Mouse (Mus musculus): ENCODE measurements around the gene Itpr1. TPM values are rescaled to one million over a fixed set of nuclear protein-coding genes. Genes with fewer than 3 reads are reported as not detected.

Itpr1 gene
- polyA plus RNA-seq, 1 experiment from 2014 or later, result 16.7 TPM

GRCm38 (mm10) chr6:108252565-108253360, 39.9 kb downstream of the Itpr1 start:
- H3K9me3 ChIP-seq (replicated peaks; ENCODE audit: control insufficient read depth, low read length), result no peaks in the 10 kb centered on the region
- H3K9ac ChIP-seq (ENCODE audit: low read depth, low read length), result no peak overlapping the region
- no peak overlapping the region for H3K4me2 ChIP-seq
- 59% methylated on average over 13 of the region's 13 CpGs for WGBS (ENCODE audit: insufficient replicate concordance)
- H3K4me1 ChIP-seq (ENCODE audit: control insufficient read depth, insufficient read depth, low read length), result peaks cover 30% of the 10 kb centered on the region
- no peak overlapping the region for H3K27ac ChIP-seq (ENCODE audit: low read depth, low read length)
- ATAC-seq (replicated peaks; ENCODE audit: insufficient number of reproducible peaks, low FRiP score, low TSS enrichment), result no peak
- no peaks in the 10 kb centered on the region for H3K36me3 ChIP-seq (ENCODE audit: control insufficient read depth, insufficient read depth, low read length)
- H3K4me3 ChIP-seq (ENCODE audit: low read depth, low read length), result no peak overlapping the region
- no peaks in the 10 kb centered on the region for H3K27me3 ChIP-seq (ENCODE audit: control insufficient read depth, insufficient read depth, low read length)

GRCm38 (mm10) chr6:108254132-108255064, 41.5 kb downstream of the Itpr1 start:
- WGBS (ENCODE audit: insufficient replicate concordance), result 76% methylated on average over 9 of the region's 9 CpGs
- H3K4me1 ChIP-seq (ENCODE audit: control insufficient read depth, insufficient read depth, low read length), result peaks cover 18% of the 10 kb centered on the region
- no peaks in the 10 kb centered on the region for H3K27me3 ChIP-seq (ENCODE audit: control insufficient read depth, insufficient read depth, low read length)

GRCm38 (mm10) chr6:108255880-108256279, 43.0 kb downstream of the Itpr1 start:
- H3K27ac ChIP-seq (ENCODE audit: low read depth, low read length), result no peak overlapping the region
- H3K9ac ChIP-seq (ENCODE audit: low read depth, low read length), result no peak overlapping the region
- no peak overlapping the region for H3K4me3 ChIP-seq (ENCODE audit: low read depth, low read length)
- peaks cover 25% of the 10 kb centered on the region for H3K4me1 ChIP-seq (ENCODE audit: control insufficient read depth, insufficient read depth, low read length)
- no peak for ATAC-seq (replicated peaks; ENCODE audit: insufficient number of reproducible peaks, low FRiP score, low TSS enrichment)
- no peak overlapping the region for H3K4me2 ChIP-seq
- 64% methylated on average over 4 of the region's 4 CpGs for WGBS (ENCODE audit: insufficient replicate concordance)
- no peaks in the 10 kb centered on the region for H3K9me3 ChIP-seq (replicated peaks; ENCODE audit: control insufficient read depth, low read length)
- no peaks in the 10 kb centered on the region for H3K36me3 ChIP-seq (ENCODE audit: control insufficient read depth, insufficient read depth, low read length)
- H3K27me3 ChIP-seq (ENCODE audit: control insufficient read depth, insufficient read depth, low read length), result no peaks in the 10 kb centered on the region

More at GRCm38 (mm10) chr6:108254132-108255064, 41.5 kb downstream of the Itpr1 start:
- H3K9ac ChIP-seq (ENCODE audit: low read depth, low read length), result no peak overlapping the region
- H3K9me3 ChIP-seq (replicated peaks; ENCODE audit: control insufficient read depth, low read length), result no peaks in the 10 kb centered on the region
- no peak for ATAC-seq (replicated peaks; ENCODE audit: insufficient number of reproducible peaks, low FRiP score, low TSS enrichment)
- no peaks in the 10 kb centered on the region for H3K36me3 ChIP-seq (ENCODE audit: control insufficient read depth, insufficient read depth, low read length)
- H3K4me2 ChIP-seq, result no peak overlapping the region
- H3K27ac ChIP-seq (ENCODE audit: low read depth, low read length), result no peak overlapping the region
- H3K4me3 ChIP-seq (ENCODE audit: low read depth, low read length), result no peak overlapping the region

- no peaks in the 10 kb centered on the region for H3K27me3 ChIP-seq (ENCODE audit: control insufficient read depth, insufficient read depth, low read length)
- WGBS (ENCODE audit: insufficient replicate concordance), result 84% methylated on average over 3 of the region's 3 CpGs
- no peak for ATAC-seq (replicated peaks; ENCODE audit: insufficient number of reproducible peaks, low FRiP score, low TSS enrichment)
- no peak overlapping the region for H3K4me3 ChIP-seq (ENCODE audit: low read depth, low read length)
- peaks cover 26% of the 10 kb centered on the region for H3K4me1 ChIP-seq (ENCODE audit: control insufficient read depth, insufficient read depth, low read length)
- no peaks in the 10 kb centered on the region for H3K36me3 ChIP-seq (ENCODE audit: control insufficient read depth, insufficient read depth, low read length)
- no peaks in the 10 kb centered on the region for H3K9me3 ChIP-seq (replicated peaks; ENCODE audit: control insufficient read depth, low read length)
- no peak overlapping the region for H3K27ac ChIP-seq (ENCODE audit: low read depth, low read length)
- no peak overlapping the region for H3K4me2 ChIP-seq
- H3K9ac ChIP-seq (ENCODE audit: low read depth, low read length), result no peak overlapping the region
Observed at GRCm38 (mm10) chr6:108257225-108257624, 44.3 kb downstream of the Itpr1 start.

- Histone ChIP-seq H3K4me1 (ENCODE audit: control insufficient read depth, insufficient read depth, low read length) (peaks cover 25% of the 10 kb centered on the region), H3K9ac (ENCODE audit: low read depth, low read length) (no peak overlapping the region)
- WGBS (ENCODE audit: insufficient replicate concordance), result 35% methylated on average over 2 of the region's 2 CpGs
Observed at GRCm38 (mm10) chr6:108258631-108259030, 45.7 kb downstream of the Itpr1 start.

GRCm38 (mm10) chr6:108259671-108260070, 46.8 kb downstream of the Itpr1 start:
- Histone ChIP-seq H3K27me3 (ENCODE audit: control insufficient read depth, insufficient read depth, low read length) (no peaks in the 10 kb centered on the region), H3K9ac (ENCODE audit: low read depth, low read length) (no peak overlapping the region), H3K4me3 (ENCODE audit: low read depth, low read length) (no peak overlapping the region), H3K4me2 (no peak overlapping the region; the same call in 1 of the 2 replicates), H3K36me3 (ENCODE audit: control insufficient read depth, insufficient read depth, low read length) (no peaks in the 10 kb centered on the region), H3K4me1 (ENCODE audit: control insufficient read depth, insufficient read depth, low read length) (peaks cover 25% of the 10 kb centered on the region), H3K27ac (ENCODE audit: low read depth, low read length) (no peak overlapping the region), H3K9me3 (replicated peaks; ENCODE audit: control insufficient read depth, low read length) (no peaks in the 10 kb centered on the region)
- no peak for ATAC-seq (replicated peaks; ENCODE audit: insufficient number of reproducible peaks, low FRiP score, low TSS enrichment)
- WGBS (ENCODE audit: insufficient replicate concordance), result 14% methylated on average over 2 of the region's 2 CpGs

More at GRCm38 (mm10) chr6:108258631-108259030, 45.7 kb downstream of the Itpr1 start:
- Histone ChIP-seq H3K27ac (ENCODE audit: low read depth, low read length) (no peak overlapping the region), H3K9me3 (replicated peaks; ENCODE audit: control insufficient read depth, low read length) (no peaks in the 10 kb centered on the region), H3K4me2 (no peak overlapping the region), H3K27me3 (ENCODE audit: control insufficient read depth, insufficient read depth, low read length) (no peaks in the 10 kb centered on the region), H3K4me3 (ENCODE audit: low read depth, low read length) (no peak overlapping the region), H3K36me3 (ENCODE audit: control insufficient read depth, insufficient read depth, low read length) (no peaks in the 10 kb centered on the region)
- no peak for ATAC-seq (replicated peaks; ENCODE audit: insufficient number of reproducible peaks, low FRiP score, low TSS enrichment)

GRCm38 (mm10) chr6:108261506-108261905, 48.6 kb downstream of the Itpr1 start:
- ATAC-seq (replicated peaks; ENCODE audit: insufficient number of reproducible peaks, low FRiP score, low TSS enrichment), result no peak
- WGBS (ENCODE audit: insufficient replicate concordance), result 75% methylated on average over 3 of the region's 3 CpGs
- no peak overlapping the region for H3K4me3 ChIP-seq (ENCODE audit: low read depth, low read length)
- H3K9ac ChIP-seq (ENCODE audit: low read depth, low read length), result no peak overlapping the region
- H3K4me2 ChIP-seq, result no peak overlapping the region
- no peak overlapping the region for H3K27ac ChIP-seq (ENCODE audit: low read depth, low read length)
- H3K36me3 ChIP-seq (ENCODE audit: control insufficient read depth, insufficient read depth, low read length), result no peaks in the 10 kb centered on the region
- peaks cover 16% of the 10 kb centered on the region for H3K4me1 ChIP-seq (ENCODE audit: control insufficient read depth, insufficient read depth, low read length)
- H3K9me3 ChIP-seq (replicated peaks; ENCODE audit: control insufficient read depth, low read length), result no peaks in the 10 kb centered on the region
- H3K27me3 ChIP-seq (ENCODE audit: control insufficient read depth, insufficient read depth, low read length), result no peaks in the 10 kb centered on the region

GRCm38 (mm10) chr6:108264164-108264563, 51.3 kb downstream of the Itpr1 start:
- H3K27ac ChIP-seq (ENCODE audit: low read depth, low read length), result no peak overlapping the region
- WGBS (ENCODE audit: insufficient replicate concordance), result 66% methylated on average over 3 of the region's 3 CpGs

More at GRCm38 (mm10) chr6:108264164-108264563, 51.3 kb downstream of the Itpr1 start:
- no peaks in the 10 kb centered on the region for H3K36me3 ChIP-seq (ENCODE audit: control insufficient read depth, insufficient read depth, low read length)
- no peak overlapping the region for H3K4me3 ChIP-seq (ENCODE audit: low read depth, low read length)
- H3K9ac ChIP-seq (ENCODE audit: low read depth, low read length), result no peak overlapping the region
- no peak for ATAC-seq (replicated peaks; ENCODE audit: insufficient number of reproducible peaks, low FRiP score, low TSS enrichment)
- no peak overlapping the region for H3K4me2 ChIP-seq
- peaks cover 16% of the 10 kb centered on the region for H3K4me1 ChIP-seq (ENCODE audit: control insufficient read depth, insufficient read depth, low read length)
- no peaks in the 10 kb centered on the region for H3K9me3 ChIP-seq (replicated peaks; ENCODE audit: control insufficient read depth, low read length)
- H3K27me3 ChIP-seq (ENCODE audit: control insufficient read depth, insufficient read depth, low read length), result no peaks in the 10 kb centered on the region
